Mouse (Mus musculus) G1E (cell line): ENCODE measurements around the gene Abcd3. TPM values are rescaled to one million over a fixed set of nuclear protein-coding genes. Genes with fewer than 3 reads are reported as not detected.
A peak's percentile ranks its signal among the peaks of the same experiment; 100 is the strongest.

Experiments
- ATAC-seq: 2 replicates; pipeline ENCODE4 v1.8.0; 2016; ENCODE audit warnings: mild to moderate bottlenecking; ENCODE audit not compliant: insufficient number of reproducible peaks, poor library complexity, low FRiP score, severe bottlenecking; ENCODE audit errors: extremely low read depth
- DNase-seq: peaks from one replicate; pipeline ENCODE4 v3.0.0; 2012; ENCODE audit warnings: low spot score
- H3K27me3 ChIP-seq: 2 replicates; pipeline ENCODE4 v1.6.1; 2012; ENCODE audit warnings: mild to moderate bottlenecking, low read length, inconsistent platforms; ENCODE audit not compliant: insufficient read depth
- H3K36me3 ChIP-seq: replicated peaks from 2 replicates; pipeline ENCODE3; 2012; ENCODE audit warnings: mild to moderate bottlenecking, inconsistent platforms
- H3K4me1 ChIP-seq: 2 replicates; pipeline ENCODE4 v1.6.1; 2012; ENCODE audit warnings: low read depth, low read length, inconsistent platforms, mixed read lengths; ENCODE audit not compliant: insufficient read depth
- H3K4me3 ChIP-seq: 2 replicates; pipeline ENCODE4 v1.5.1; 2012; ENCODE audit warnings: low read depth, mild to moderate bottlenecking, inconsistent platforms, low read length, moderate library complexity, mixed read lengths
- H3K9me3 ChIP-seq: replicated peaks from 2 replicates; pipeline ENCODE4 v1.6.1; 2012; ENCODE audit warnings: inconsistent platforms
- CTCF ChIP-seq: IDR thresholded peaks from 2 replicates; pipeline ENCODE4 v1.5.1; 2012; ENCODE audit warnings: low read depth, low read length, inconsistent platforms, mixed read lengths
- GATA1 ChIP-seq: IDR thresholded peaks from 2 replicates; pipeline ENCODE4 v1.6.1; 2012; ENCODE audit warnings: borderline replicate concordance, low read length, inconsistent platforms, mixed read lengths
- GATA2 ChIP-seq: IDR thresholded peaks from 2 replicates; pipeline ENCODE4 v1.6.1; 2012; ENCODE audit warnings: low read depth, low read length, inconsistent platforms, borderline replicate concordance
- POLR2AphosphoS5 ChIP-seq: IDR thresholded peaks from 2 replicates; pipeline ENCODE4 v1.6.1; 2012; ENCODE audit warnings: low read depth, low read length, inconsistent platforms; ENCODE audit not compliant: insufficient replicate concordance
- TAL1 ChIP-seq: conservative IDR thresholded peaks from 2 replicates; pipeline ENCODE4 v1.6.1; 2012; ENCODE audit warnings: low read depth, low read length, inconsistent platforms, mixed read lengths
- polyA plus RNA-seq: library from polyadenylated mRNA; stranded (reverse); fragments of >175 nt; gene quantifications from 2 replicates; pipeline ENCODE4 v1.2.3, GENCODE M21; 2012
- total RNA-seq, 2 experiments: library from RNA; stranded (forward) in 1 of 2; stranded (reverse) in 1 of 2; fragments of 200-1000 nt in 1 of 2; fragments of >200 nt in 1 of 2; fragmentation: Nextera tagmentation in 1 of 2; gene quantifications; 2 replicates each; pipeline ENCODE4 v1.2.3; 2014 to 2017

The Abcd3 gene
- total and polyA plus RNA-seq, 3 experiments = 20.4 to 42.0 (median 20.7) TPM

- Histone ChIP-seq H3K4me1 (no peaks in the 10 kb centered on the region), H3K4me3 (no peak overlapping the region), H3K27me3 (peaks cover 8% of the 10 kb centered on the region), H3K9me3 (no peaks in the 10 kb centered on the region), H3K36me3 (no peaks in the 10 kb centered on the region)
- no peak for DNase-seq
- no peak for ATAC-seq
- no peak for TF ChIP-seq POLR2AphosphoS5
- TF ChIP-seq TAL1 = no peak
- no peak for TF ChIP-seq GATA1
- no peak for TF ChIP-seq CTCF
- no peak for TF ChIP-seq GATA2
Measured at GRCm38 (mm10) chr3:121738742-121739342, 76.3 kb downstream of the Abcd3 start.

- Histone ChIP-seq H3K4me1 (no peaks in the 10 kb centered on the region), H3K36me3 (no peaks in the 10 kb centered on the region), H3K9me3 (no peaks in the 10 kb centered on the region), H3K4me3 (no peak overlapping the region), H3K27me3 (peaks cover 11% of the 10 kb centered on the region)
- ATAC-seq (no peak), DNase-seq (no peak)
- TF ChIP-seq CTCF = no peak
- TF ChIP-seq GATA1 = no peak
- TF ChIP-seq TAL1 = no peak
- no peak for TF ChIP-seq POLR2AphosphoS5
- no peak for TF ChIP-seq GATA2
Measured at GRCm38 (mm10) chr3:121737901-121738300, 77.2 kb downstream of the Abcd3 start.

DNA sequence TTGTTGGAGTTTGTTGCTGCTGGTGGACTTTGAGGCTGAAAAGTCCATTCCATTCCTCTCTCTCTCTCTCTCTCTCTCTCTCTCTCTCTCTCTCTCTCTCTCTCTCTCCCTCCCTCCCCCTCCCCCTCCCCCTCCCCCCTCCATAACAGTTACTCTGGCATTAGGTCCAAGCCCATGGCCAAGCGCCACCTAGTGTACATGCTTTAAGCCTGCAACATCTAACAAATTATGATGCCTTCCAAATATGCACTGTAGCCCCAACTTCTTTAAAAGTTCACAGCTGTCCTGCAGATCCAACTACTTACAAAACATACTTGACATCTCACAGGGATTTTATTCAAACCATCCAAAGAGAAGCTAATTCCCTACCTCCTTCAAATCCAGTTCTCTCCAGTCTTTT lies 77.6 kb downstream of the Abcd3 start:
- ATAC-seq = no peak
- Histone ChIP-seq H3K4me1 (no peaks in the 10 kb centered on the region), H3K9me3 (no peaks in the 10 kb centered on the region), H3K36me3 (no peaks in the 10 kb centered on the region), H3K27me3 (peaks cover 11% of the 10 kb centered on the region), H3K4me3 (no peak overlapping the region)
- no peak for DNase-seq
- TF ChIP-seq CTCF = 0 out of 2 replicates have a peak, but pooled peaks have one; percentile 3
- no peak for TF ChIP-seq TAL1

DNA sequence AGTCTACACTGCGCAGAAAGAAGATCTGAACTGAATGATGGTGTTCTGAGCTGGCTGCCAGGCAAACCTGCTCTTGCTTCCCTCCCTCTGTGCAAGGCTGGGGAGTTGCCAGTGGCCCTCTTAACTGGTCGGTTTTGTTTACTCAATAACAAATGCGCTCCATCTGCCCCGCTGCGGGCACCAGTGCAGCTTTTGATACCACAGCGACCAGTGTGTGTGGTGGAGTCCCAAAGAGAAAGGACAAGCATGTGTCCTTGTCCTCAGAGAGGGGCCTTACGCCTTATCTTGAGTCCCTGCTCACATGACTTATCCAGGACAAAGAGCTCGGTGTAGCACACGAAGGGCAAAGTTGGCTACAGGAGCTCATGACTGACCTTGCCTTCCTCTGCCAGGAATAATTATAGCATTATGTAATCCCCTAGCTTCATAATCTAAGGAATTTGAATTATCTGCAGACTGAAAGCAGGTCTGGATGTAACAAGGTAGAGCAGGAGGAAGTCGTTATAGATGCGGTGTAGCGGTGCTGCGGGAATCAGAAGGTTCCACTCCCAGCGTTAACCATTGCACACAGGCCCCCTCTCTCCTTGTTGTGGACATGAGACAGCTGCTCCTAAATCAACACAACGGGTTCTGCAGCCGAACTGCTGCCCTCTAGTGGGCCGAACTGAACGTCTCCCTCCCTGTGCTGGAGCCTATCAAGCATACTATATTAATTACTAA lies 78.9 kb downstream of the Abcd3 start:
- Histone ChIP-seq H3K36me3 (no peaks in the 10 kb centered on the region), H3K27me3 (peaks cover 17% of the 10 kb centered on the region), H3K4me1 (no peaks in the 10 kb centered on the region), H3K4me3 (no peak overlapping the region), H3K9me3 (no peaks in the 10 kb centered on the region)
- TF ChIP-seq CTCF (peak; percentile 33), GATA1 (no peak), TAL1 (no peak), GATA2 (no peak), POLR2AphosphoS5 (no peak)
- DNase-seq = peak; percentile 14
- ATAC-seq = peak; percentile 58

DNA sequence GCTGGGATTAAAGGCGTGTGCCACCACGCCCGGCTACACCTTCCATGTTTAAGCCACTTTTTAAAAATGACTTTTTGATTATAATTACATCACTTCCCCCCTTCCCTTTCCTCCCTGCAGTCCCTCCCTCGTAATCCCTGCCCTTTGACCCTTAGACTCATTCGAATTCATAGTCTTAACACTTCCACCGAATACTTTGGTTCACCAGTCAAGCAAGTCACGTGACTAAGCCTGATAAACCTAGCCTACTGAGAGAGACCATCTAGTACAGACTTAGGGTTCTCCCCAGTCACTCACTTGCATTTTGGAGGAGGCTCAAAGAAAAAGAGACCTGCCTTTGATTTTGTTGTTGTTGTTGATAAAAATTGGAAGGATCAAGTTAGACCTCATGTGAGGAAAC lies 79.6 kb downstream of the Abcd3 start:
- Histone ChIP-seq H3K27me3 (peaks cover 17% of the 10 kb centered on the region), H3K4me3 (no peak overlapping the region), H3K36me3 (no peaks in the 10 kb centered on the region), H3K4me1 (no peaks in the 10 kb centered on the region), H3K9me3 (no peaks in the 10 kb centered on the region)
- DNase-seq (no peak), ATAC-seq (no peak)
- no peak for TF ChIP-seq CTCF
- TF ChIP-seq GATA1 = no peak
- TF ChIP-seq POLR2AphosphoS5 = no peak
- no peak for TF ChIP-seq GATA2
- no peak for TF ChIP-seq TAL1

GRCm38 (mm10) chr3:121729678-121730077 lies 85.4 kb downstream of the Abcd3 start:
- Histone ChIP-seq H3K36me3 (no peaks in the 10 kb centered on the region), H3K4me3 (no peak overlapping the region), H3K9me3 (no peaks in the 10 kb centered on the region), H3K4me1 (no peaks in the 10 kb centered on the region), H3K27me3 (peaks cover 21% of the 10 kb centered on the region)
- TF ChIP-seq GATA2 (no peak), GATA1 (no peak), TAL1 (no peak), POLR2AphosphoS5 (no peak), CTCF (no peak)
- ATAC-seq (no peak), DNase-seq (no peak)
